Mouse (Mus musculus): ENCODE results near the gene Fto. TPM values are rescaled to one million over a fixed set of nuclear protein-coding genes. Genes with fewer than 3 reads are reported as not detected.

Gene Fto
- polyA plus RNA-seq (2015; fragmentation: Nextera tagmentation; extraction: Ambion mirVana), result 120 and 125 TPM in 2 replicates

DNA sequence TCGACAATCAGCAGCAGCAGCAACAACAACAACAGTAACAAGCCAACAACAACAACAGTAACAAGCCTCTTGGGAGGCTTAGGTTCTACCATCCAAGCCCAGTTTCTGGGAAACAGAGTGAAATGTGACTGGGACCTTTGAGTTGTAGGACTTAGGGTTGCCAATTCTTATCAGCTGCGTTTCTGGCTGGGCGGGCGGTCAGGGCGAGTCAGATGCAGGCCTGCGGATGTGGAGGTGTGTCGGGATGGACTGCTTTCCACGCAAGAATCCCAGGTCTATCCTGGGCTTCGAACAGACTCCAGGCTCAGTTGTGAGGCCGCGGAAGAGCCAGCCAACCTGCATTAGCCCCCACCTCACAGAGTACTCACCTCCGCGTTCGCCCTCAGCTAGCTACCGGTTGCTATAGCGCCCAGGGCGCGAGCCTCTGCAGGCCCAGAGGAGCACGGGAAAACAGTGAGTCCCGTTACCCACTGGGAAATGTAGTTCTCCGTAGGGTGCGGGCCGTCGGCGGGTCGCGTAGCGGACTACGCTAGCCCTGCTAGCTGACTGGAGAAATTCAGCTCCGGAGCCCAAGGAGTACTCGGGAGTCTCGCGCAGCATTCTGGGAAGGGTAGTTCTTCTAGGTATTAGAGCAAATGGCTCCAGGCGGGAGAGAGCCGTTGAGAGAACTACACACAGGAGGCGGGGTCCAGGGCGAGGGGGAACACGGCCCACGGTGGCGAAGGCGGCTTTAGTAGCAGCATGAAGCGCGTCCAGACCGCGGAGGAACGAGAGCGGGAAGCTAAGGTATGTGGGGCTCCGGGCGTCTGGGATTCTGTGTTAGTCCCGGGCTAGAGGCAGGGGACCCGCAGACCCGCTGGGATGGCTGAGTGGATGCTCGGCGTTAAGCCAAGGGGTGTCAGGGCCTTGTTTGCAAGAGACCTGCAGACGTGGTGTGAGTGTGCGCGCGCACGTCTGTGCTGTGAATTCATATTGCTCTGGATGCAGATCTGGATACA is at the start of gene Fto, which contains the start of gene Rpgrip1l:
Gene Fto, plus strand, starts transcription at position 691 of the 998 bp plus-strand sequence.
Gene Rpgrip1l, minus strand, starts transcription at position 428 of the 998 bp plus-strand sequence.
- Histone ChIP-seq H3K9me3 (no peaks in the 10 kb centered on the region), H3K27me3 (no peaks in the 10 kb centered on the region), H3K36me3 (0 out of 2 replicates have a peak, but pooled peaks cover 5% of the 10 kb centered on the region), H3K27ac (replicated peaks) (peak within 1 kb of the TSS; percentile 78), H3K4me3 (peak within 1 kb of the TSS; percentile 60), H3K9ac (peak within 1 kb of the TSS; percentile 79), H3K4me1 (replicated peaks) (peaks cover 35% of the 10 kb centered on the region), H3K4me2 (peak within 1 kb of the TSS; percentile 72)
- 1% methylated on average over 59 of the region's 59 CpGs for WGBS
- ATAC-seq (ENCODE audit: low read depth), result peak; percentile 99

GRCm38 (mm10) chr8:91263939-91264338 is 49.4 kb upstream of the Fto start:
- H3K27ac ChIP-seq (replicated peaks), result no peak overlapping the region
- H3K4me2 ChIP-seq, result no peak overlapping the region
- H3K36me3 ChIP-seq, result 0 out of 2 replicates have a peak, but pooled peaks cover 13% of the 10 kb centered on the region
- 87% methylated on average over 3 of the region's 3 CpGs for WGBS
- H3K27me3 ChIP-seq, result no peaks in the 10 kb centered on the region
- H3K4me3 ChIP-seq, result no peak overlapping the region
- ATAC-seq (ENCODE audit: low read depth), result no peak
- no peak overlapping the region for H3K9ac ChIP-seq
- no peaks in the 10 kb centered on the region; the same call in 1 of the 2 replicates for H3K4me1 ChIP-seq (replicated peaks)
- no peaks in the 10 kb centered on the region for H3K9me3 ChIP-seq

DNA sequence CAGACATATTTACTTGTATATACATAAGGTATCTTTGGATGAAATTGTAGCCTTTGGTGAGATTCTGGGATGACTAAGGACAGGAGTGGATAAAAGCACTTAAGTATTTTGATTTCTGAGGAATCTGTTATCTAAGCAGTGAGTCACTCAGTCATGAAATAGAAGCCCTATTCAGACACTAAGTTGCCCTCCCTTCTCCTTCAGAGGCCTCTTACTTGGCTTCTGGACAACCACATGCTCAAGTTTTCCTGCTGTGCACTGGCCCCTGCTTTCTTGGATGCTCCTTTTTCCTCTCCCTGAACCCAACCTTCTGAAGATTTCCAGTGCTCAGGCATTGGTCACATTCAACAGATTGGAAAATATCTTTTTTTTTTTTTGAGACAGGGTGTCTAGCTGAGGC is 48.8 kb upstream of the Fto start:
- H3K4me1 ChIP-seq (replicated peaks), result no peaks in the 10 kb centered on the region; the same call in 1 of the 2 replicates
- no peak overlapping the region for H3K4me2 ChIP-seq
- 0 out of 2 replicates have a peak, but pooled peaks cover 8% of the 10 kb centered on the region for H3K36me3 ChIP-seq
- no peaks in the 10 kb centered on the region for H3K9me3 ChIP-seq
- ATAC-seq (ENCODE audit: low read depth), result no peak
- H3K27me3 ChIP-seq, result no peaks in the 10 kb centered on the region
- H3K27ac ChIP-seq (replicated peaks), result no peak overlapping the region
- no peak overlapping the region for H3K4me3 ChIP-seq
- no peak overlapping the region for H3K9ac ChIP-seq

DNA sequence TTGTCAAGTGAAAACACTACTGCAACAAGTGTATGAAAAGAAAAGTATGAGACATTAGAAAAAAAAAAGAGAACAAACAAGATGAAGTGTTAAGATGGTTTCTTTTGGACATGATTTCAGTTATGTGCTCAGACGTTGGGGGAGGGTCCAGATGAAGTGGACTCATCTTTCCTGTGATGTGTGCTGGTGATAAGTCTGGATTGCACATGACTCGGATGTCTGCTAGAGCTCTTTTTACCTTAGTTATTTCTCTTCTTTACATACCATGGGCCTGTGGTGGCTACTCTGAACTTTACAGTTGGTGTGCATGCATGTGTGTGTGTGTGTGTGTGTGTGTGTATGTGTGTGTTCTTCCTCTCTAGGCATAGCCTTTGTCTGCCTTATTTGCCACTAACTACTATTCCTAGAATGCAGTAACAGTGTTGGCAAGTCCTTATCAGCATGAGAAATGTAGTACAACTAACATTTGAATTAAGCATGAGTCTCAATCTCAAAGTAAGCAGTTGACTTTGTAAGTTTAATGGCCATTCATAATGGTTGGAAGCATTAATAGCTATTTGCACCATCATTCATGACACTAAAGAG is 43.9 kb upstream of the Fto start:
- Histone ChIP-seq H3K27me3 (no peaks in the 10 kb centered on the region), H3K4me1 (replicated peaks) (no peaks in the 10 kb centered on the region), H3K9me3 (no peaks in the 10 kb centered on the region), H3K4me2 (no peak overlapping the region), H3K27ac (replicated peaks) (no peak overlapping the region), H3K4me3 (no peak overlapping the region), H3K9ac (no peak overlapping the region), H3K36me3 (peaks cover 23% of the 10 kb centered on the region; the same call in 1 of the 2 replicates)
- WGBS, result 90% methylated on average over 2 of the region's 2 CpGs
- no peak for ATAC-seq (ENCODE audit: low read depth)

GRCm38 (mm10) chr8:91273493-91273892 is 39.8 kb upstream of the Fto start:
- Histone ChIP-seq H3K4me1 (replicated peaks) (no peaks in the 10 kb centered on the region), H3K9me3 (no peaks in the 10 kb centered on the region), H3K9ac (no peak overlapping the region), H3K27ac (replicated peaks) (no peak overlapping the region), H3K27me3 (no peaks in the 10 kb centered on the region), H3K4me3 (no peak overlapping the region), H3K36me3 (peaks cover 30% of the 10 kb centered on the region), H3K4me2 (no peak overlapping the region)
- no peak for ATAC-seq (ENCODE audit: low read depth)
- WGBS, result 94% methylated on average over 5 of the region's 5 CpGs

DNA sequence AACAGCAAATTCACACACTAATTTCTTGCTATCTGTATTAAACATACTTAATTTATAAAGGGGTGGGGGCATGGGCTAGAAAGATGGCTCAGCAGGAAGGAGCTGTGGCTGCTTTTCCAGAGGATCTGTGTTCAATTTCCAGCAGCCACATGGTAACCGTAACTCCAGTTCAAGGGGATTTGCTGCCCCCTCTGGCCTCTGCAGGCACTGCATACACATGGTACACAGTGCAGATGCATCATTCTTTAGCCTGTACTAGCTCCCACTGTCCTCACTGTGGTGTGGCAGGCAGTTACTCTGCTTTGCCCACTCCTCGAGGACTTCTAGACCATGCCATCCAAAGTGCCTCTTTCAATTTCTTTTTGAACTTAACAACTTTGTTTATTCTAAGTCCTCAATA is 37.0 kb upstream of the Fto start:
- 95% methylated on average over 2 of the region's 2 CpGs for WGBS
- no peak for ATAC-seq (ENCODE audit: low read depth)

GRCm38 (mm10) chr8:91278060-91278459 is 35.3 kb upstream of the Fto start:
- Histone ChIP-seq H3K4me1 (replicated peaks) (no peaks in the 10 kb centered on the region), H3K9ac (no peak overlapping the region), H3K9me3 (no peaks in the 10 kb centered on the region), H3K27me3 (no peaks in the 10 kb centered on the region), H3K27ac (replicated peaks) (no peak overlapping the region), H3K4me2 (no peak overlapping the region), H3K36me3 (peaks cover 18% of the 10 kb centered on the region), H3K4me3 (no peak overlapping the region)
- 80% methylated on average over 5 of the region's 5 CpGs for WGBS
- ATAC-seq (ENCODE audit: low read depth), result no peak

More for the DNA sequence above, 37.0 kb upstream of the Fto start:
- no peak overlapping the region for H3K27ac ChIP-seq (replicated peaks)
- H3K4me2 ChIP-seq, result no peak overlapping the region
- H3K27me3 ChIP-seq, result no peaks in the 10 kb centered on the region
- peaks cover 26% of the 10 kb centered on the region for H3K36me3 ChIP-seq
- no peak overlapping the region for H3K4me3 ChIP-seq
- no peaks in the 10 kb centered on the region for H3K4me1 ChIP-seq (replicated peaks)
- H3K9me3 ChIP-seq, result no peaks in the 10 kb centered on the region
- H3K9ac ChIP-seq, result no peak overlapping the region

DNA sequence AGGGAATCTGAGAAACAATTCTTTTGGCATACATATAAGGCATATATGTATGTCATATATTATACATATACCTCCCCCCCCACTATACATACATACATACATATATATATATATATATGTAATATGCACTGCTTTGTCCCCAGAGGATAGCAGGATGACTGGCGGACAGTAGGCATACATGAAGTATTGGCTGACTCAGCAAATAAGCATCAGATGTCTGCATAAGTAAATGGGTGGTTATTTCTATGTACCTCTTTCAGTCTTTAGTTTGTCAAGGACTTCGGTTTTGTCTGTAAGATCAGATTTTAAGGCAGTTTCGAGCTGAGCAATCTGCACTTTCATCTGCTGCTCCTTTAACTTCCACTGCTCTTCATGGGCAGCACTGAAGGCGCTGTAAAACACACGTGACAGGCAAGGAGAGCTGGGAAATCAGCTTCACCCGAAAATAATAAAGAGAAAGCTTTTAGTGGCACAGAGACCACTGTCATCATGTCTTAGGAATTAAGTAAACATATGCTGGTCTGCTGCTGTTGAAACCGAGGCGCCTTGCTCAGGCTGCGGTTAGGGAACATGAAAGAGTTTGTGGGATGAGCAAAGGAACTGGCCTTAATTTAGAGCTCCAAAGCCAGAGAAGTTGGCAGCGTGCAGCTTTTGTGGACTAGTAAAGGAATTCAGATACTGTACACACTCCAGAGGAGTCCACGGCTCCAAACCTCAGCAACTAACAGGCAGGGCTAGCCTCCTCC is 32.7 kb upstream of the Fto start:
- Histone ChIP-seq H3K9ac (no peak overlapping the region), H3K27ac (replicated peaks) (no peak overlapping the region), H3K4me3 (no peak overlapping the region), H3K4me2 (no peak overlapping the region), H3K4me1 (replicated peaks) (no peaks in the 10 kb centered on the region), H3K36me3 (peaks cover 5% of the 10 kb centered on the region), H3K9me3 (no peaks in the 10 kb centered on the region), H3K27me3 (no peaks in the 10 kb centered on the region)
- 88% methylated on average over 11 of the region's 11 CpGs for WGBS
- no peak for ATAC-seq (ENCODE audit: low read depth)

GRCm38 (mm10) chr8:91281545-91281944 is 31.8 kb upstream of the Fto start:
- Histone ChIP-seq H3K4me2 (no peak overlapping the region), H3K4me1 (replicated peaks) (no peaks in the 10 kb centered on the region), H3K36me3 (no peaks in the 10 kb centered on the region; the same call in 1 of the 2 replicates), H3K4me3 (no peak overlapping the region), H3K9ac (no peak overlapping the region), H3K27ac (replicated peaks) (no peak overlapping the region), H3K9me3 (no peaks in the 10 kb centered on the region), H3K27me3 (no peaks in the 10 kb centered on the region)
- 86% methylated on average over 8 of the region's 8 CpGs for WGBS
- ATAC-seq (ENCODE audit: low read depth), result no peak

DNA sequence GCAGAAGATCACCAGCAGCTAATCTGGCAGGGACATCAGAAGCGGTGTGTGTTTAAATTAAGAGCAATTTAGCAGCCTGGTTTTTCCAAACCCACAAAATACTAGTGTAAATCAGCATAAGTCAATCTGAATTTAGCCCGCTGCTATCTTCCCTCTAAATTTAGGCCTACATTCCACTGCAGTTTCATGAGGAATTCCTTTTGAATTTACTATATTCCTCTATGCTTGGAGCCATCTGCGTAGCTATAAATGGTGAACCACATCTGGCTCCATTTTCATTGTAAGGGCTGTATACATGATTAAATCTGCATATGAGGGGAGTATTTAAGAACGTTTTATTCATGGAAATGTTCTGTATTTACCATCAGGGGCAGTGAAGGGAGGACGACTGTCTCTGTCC is 30.7 kb upstream of the Fto start:
- no peak overlapping the region for H3K9ac ChIP-seq
- no peak for ATAC-seq (ENCODE audit: low read depth)
- no peaks in the 10 kb centered on the region for H3K27me3 ChIP-seq
- no peaks in the 10 kb centered on the region for H3K9me3 ChIP-seq
- no peak overlapping the region for H3K4me3 ChIP-seq
- no peak overlapping the region for H3K27ac ChIP-seq (replicated peaks)
- no peak overlapping the region for H3K4me2 ChIP-seq
- H3K36me3 ChIP-seq, result 0 out of 2 replicates have a peak, but pooled peaks cover 4% of the 10 kb centered on the region
- WGBS, result 71% methylated on average over 5 of the region's 5 CpGs
- H3K4me1 ChIP-seq (replicated peaks), result no peaks in the 10 kb centered on the region

DNA sequence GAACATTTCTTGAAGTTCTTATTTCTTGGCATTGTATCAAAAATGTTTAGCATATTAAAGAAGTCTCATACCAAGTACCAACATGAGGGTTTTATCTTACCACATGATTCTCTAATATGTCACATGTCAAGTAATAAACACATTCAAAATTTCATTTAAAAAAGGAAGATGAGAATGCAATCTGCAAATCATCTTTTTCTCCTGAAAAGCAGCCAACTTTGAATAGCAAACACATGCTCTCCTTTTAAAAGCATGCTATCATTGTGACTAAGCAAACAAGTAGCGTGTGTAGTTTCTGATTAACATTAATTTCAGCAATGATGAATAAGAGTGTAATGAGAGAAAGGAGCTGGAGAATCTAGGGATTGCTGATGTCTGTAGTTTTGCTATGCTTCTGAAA is 29.5 kb upstream of the Fto start:
- no peak overlapping the region for H3K9ac ChIP-seq
- no peaks in the 10 kb centered on the region for H3K9me3 ChIP-seq
- 91% methylated on average over 1 of the region's 1 CpGs for WGBS
- no peaks in the 10 kb centered on the region for H3K27me3 ChIP-seq
- H3K4me3 ChIP-seq, result no peak overlapping the region
- 0 out of 2 replicates have a peak, but pooled peaks cover 4% of the 10 kb centered on the region for H3K36me3 ChIP-seq
- H3K27ac ChIP-seq (replicated peaks), result no peak overlapping the region
- no peaks in the 10 kb centered on the region for H3K4me1 ChIP-seq (replicated peaks)
- H3K4me2 ChIP-seq, result no peak overlapping the region
- no peak for ATAC-seq (ENCODE audit: low read depth)
